Mouse (Mus musculus) megakaryocyte, adult 5-6 weeks (primary cell): ENCODE results near the gene Slc16a5. TPM values are rescaled to one million over a fixed set of nuclear protein-coding genes. Genes with fewer than 3 reads are reported as not detected.

ENCODE experiments used
- ATAC-seq: 2 replicates; pipeline ENCODE4 v1.8.0; 2016; ENCODE audit warnings: mild to moderate bottlenecking, inconsistent platforms; ENCODE audit not compliant: poor library complexity, severe bottlenecking
- total RNA-seq, 2 experiments: library from RNA; stranded (forward) in 1 of 2; stranded (reverse) in 1 of 2; fragments of 153-499, 151-499 nt in 1 of 2; fragments of 221-1000, 200-1000 nt in 1 of 2; gene quantifications; 2 replicates each; pipeline versions ENCODE4 v1.2.3 to v1.2.4; 2015 to 2017

The Slc16a5 gene
- total RNA-seq, 2 experiments from 2014 or later: 0.15 to 0.42 TPM

- ATAC-seq: peak; percentile 13
Observed at GRCm38 (mm10) chr11:115513271-115514237, 51.3 kb downstream of the Slc16a5 start.

GRCm38 (mm10) chr11:115514238-115514663 is 52.0 kb downstream of the Slc16a5 start, which contains the start of gene Jpt1:
Gene Jpt1 (minus strand): TSS chr11:115514387.
- ATAC-seq: peak; percentile 83

GRCm38 (mm10) chr11:115515021-115515420 is 52.7 kb downstream of the Slc16a5 start:
- no peak for ATAC-seq

GRCm38 (mm10) chr11:115516942-115517341 is 54.7 kb downstream of the Slc16a5 start:
- ATAC-seq: no peak

GRCm38 (mm10) chr11:115518693-115519092 is 56.4 kb downstream of the Slc16a5 start:
- ATAC-seq: no peak

- ATAC-seq: no peak
Observed at GRCm38 (mm10) chr11:115519581-115519980, 57.3 kb downstream of the Slc16a5 start.

- no peak for ATAC-seq
Observed at GRCm38 (mm10) chr11:115520218-115520617, 57.9 kb downstream of the Slc16a5 start.

- no peak for ATAC-seq
Observed at GRCm38 (mm10) chr11:115521080-115521479, 58.8 kb downstream of the Slc16a5 start.

- ATAC-seq: no peak
Observed at GRCm38 (mm10) chr11:115522238-115522637, 60.0 kb downstream of the Slc16a5 start.

GRCm38 (mm10) chr11:115522703-115523102 is 60.4 kb downstream of the Slc16a5 start:
- ATAC-seq: no peak

Other genes starting within 250 kb of the Slc16a5 start
- 0.05 TPM in 1 of 2 replicates, not detected in the other for gene Grin2c, start 195.2 kb upstream of the Slc16a5 start, total RNA-seq (2015)
- not detected in 2 replicates for gene Grin2c, start 195.2 kb upstream of the Slc16a5 start, total RNA-seq (2017)
- 4.4 and 5.6 TPM in 2 replicates for gene Fdxr, start 185.4 kb upstream of the Slc16a5 start, total RNA-seq (2015)
- gene Fdxr, start 185.4 kb upstream of the Slc16a5 start, total RNA-seq (2017): 9.9 and 14.3 TPM in 2 replicates
- 0.58 and 0.71 TPM in 2 replicates for gene Fads6, start 164.8 kb upstream of the Slc16a5 start, total RNA-seq (2015)
- 1.4 and 2.3 TPM in 2 replicates for gene Fads6, start 164.8 kb upstream of the Slc16a5 start, total RNA-seq (2017)
- gene Otop2, start 155.3 kb upstream of the Slc16a5 start, total RNA-seq (2015): not detected in 2 replicates
- not detected in 2 replicates for gene Otop2, start 155.3 kb upstream of the Slc16a5 start, total RNA-seq (2017)
- gene Ush1g, start 140.4 kb upstream of the Slc16a5 start, total RNA-seq (2015): not detected in 2 replicates
- not detected in 2 replicates for gene Ush1g, start 140.4 kb upstream of the Slc16a5 start, total RNA-seq (2017)
- not detected in 2 replicates for gene Otop3, start 127.7 kb upstream of the Slc16a5 start, total RNA-seq (2015)
- gene Otop3, start 127.7 kb upstream of the Slc16a5 start, total RNA-seq (2017): not detected in 2 replicates
- 0.27 TPM in 1 of 2 replicates, not detected in the other for gene Hid1, start 94.7 kb upstream of the Slc16a5 start, total RNA-seq (2015)
- gene Hid1, start 94.7 kb upstream of the Slc16a5 start, total RNA-seq (2017): 0.07 and 0.16 TPM in 2 replicates
- 0.21 and 0.58 TPM in 2 replicates for gene Cdr2l, start 80.6 kb upstream of the Slc16a5 start, total RNA-seq (2015)
- gene Cdr2l, start 80.6 kb upstream of the Slc16a5 start, total RNA-seq (2017): 0.24 and 0.59 TPM in 2 replicates
- gene Mrpl58, start 58.7 kb upstream of the Slc16a5 start, total RNA-seq (2015): 122 and 124 TPM in 2 replicates
- 86.9 and 95.9 TPM in 2 replicates for gene Mrpl58, start 58.7 kb upstream of the Slc16a5 start, total RNA-seq (2017)
- gene Atp5h, start 42.5 kb upstream of the Slc16a5 start, total RNA-seq (2015): 740 and 790 TPM in 2 replicates
- gene Atp5h, start 42.5 kb upstream of the Slc16a5 start, total RNA-seq (2017): 901 and 1,038 TPM in 2 replicates
- 19.6 and 21.2 TPM in 2 replicates for gene Kctd2, start 42.3 kb upstream of the Slc16a5 start, total RNA-seq (2015)
- gene Kctd2, start 42.3 kb upstream of the Slc16a5 start, total RNA-seq (2017): 14.5 and 16.8 TPM in 2 replicates
- not detected in 2 replicates for gene Trim80, start 21.9 kb upstream of the Slc16a5 start, total RNA-seq (2015)
- not detected in 2 replicates for gene Trim80, start 21.9 kb upstream of the Slc16a5 start, total RNA-seq (2017)
- gene Armc7, start 13.2 kb downstream of the Slc16a5 start, total RNA-seq (2015): 17.2 and 18.5 TPM in 2 replicates
- 19.8 and 38.6 TPM in 2 replicates for gene Armc7, start 13.2 kb downstream of the Slc16a5 start, total RNA-seq (2017)
- gene Nt5c, start 29.4 kb downstream of the Slc16a5 start, total RNA-seq (2015): 80.9 and 84.8 TPM in 2 replicates
- 104 and 113 TPM in 2 replicates for gene Nt5c, start 29.4 kb downstream of the Slc16a5 start, total RNA-seq (2017)
- gene Jpt1, start 51.9 kb downstream of the Slc16a5 start, total RNA-seq (2015): 211 and 220 TPM in 2 replicates
- gene Jpt1, start 51.9 kb downstream of the Slc16a5 start, total RNA-seq (2017): 181 and 183 TPM in 2 replicates
- 507 and 587 TPM in 2 replicates for gene Sumo2, start 73.8 kb downstream of the Slc16a5 start, total RNA-seq (2015)
- 367 and 413 TPM in 2 replicates for gene Sumo2, start 73.8 kb downstream of the Slc16a5 start, total RNA-seq (2017)
- gene Nup85, start 102.0 kb downstream of the Slc16a5 start, total RNA-seq (2015): 52.2 and 59.7 TPM in 2 replicates
- gene Nup85, start 102.0 kb downstream of the Slc16a5 start, total RNA-seq (2017): 59.5 and 59.9 TPM in 2 replicates
- gene Mrps7, start 141.5 kb downstream of the Slc16a5 start, total RNA-seq (2015): 29.0 and 30.2 TPM in 2 replicates
- 11.7 and 29.8 TPM in 2 replicates for gene Mrps7, start 141.5 kb downstream of the Slc16a5 start, total RNA-seq (2017)
- 30.8 and 34.0 TPM in 2 replicates for gene Gga3, start 141.6 kb downstream of the Slc16a5 start, total RNA-seq (2015)
- gene Gga3, start 141.6 kb downstream of the Slc16a5 start, total RNA-seq (2017): 24.0 and 34.2 TPM in 2 replicates
- gene Mif4gd, start 150.5 kb downstream of the Slc16a5 start, total RNA-seq (2015): 23.6 and 28.0 TPM in 2 replicates
- 20.2 and 24.4 TPM in 2 replicates for gene Mif4gd, start 150.5 kb downstream of the Slc16a5 start, total RNA-seq (2017)
- 5.7 and 8.0 TPM in 2 replicates for gene Slc25a19, start 165.8 kb downstream of the Slc16a5 start, total RNA-seq (2015)
- gene Slc25a19, start 165.8 kb downstream of the Slc16a5 start, total RNA-seq (2017): 13.7 and 25.5 TPM in 2 replicates
- 109 TPM in 2 replicates for gene Grb2, start 246.1 kb downstream of the Slc16a5 start, total RNA-seq (2015)
- gene Grb2, start 246.1 kb downstream of the Slc16a5 start, total RNA-seq (2017): 68.7 and 124 TPM in 2 replicates